Mouse (Mus musculus): Measurements from ENCODE around the gene Bmp5.
"Not testable (repeated sequence)": the region's sequence is repeated elsewhere in the genome, so short reads cannot be mapped to it uniquely, and the experiment has no call there.

The Bmp5 gene

DNA sequence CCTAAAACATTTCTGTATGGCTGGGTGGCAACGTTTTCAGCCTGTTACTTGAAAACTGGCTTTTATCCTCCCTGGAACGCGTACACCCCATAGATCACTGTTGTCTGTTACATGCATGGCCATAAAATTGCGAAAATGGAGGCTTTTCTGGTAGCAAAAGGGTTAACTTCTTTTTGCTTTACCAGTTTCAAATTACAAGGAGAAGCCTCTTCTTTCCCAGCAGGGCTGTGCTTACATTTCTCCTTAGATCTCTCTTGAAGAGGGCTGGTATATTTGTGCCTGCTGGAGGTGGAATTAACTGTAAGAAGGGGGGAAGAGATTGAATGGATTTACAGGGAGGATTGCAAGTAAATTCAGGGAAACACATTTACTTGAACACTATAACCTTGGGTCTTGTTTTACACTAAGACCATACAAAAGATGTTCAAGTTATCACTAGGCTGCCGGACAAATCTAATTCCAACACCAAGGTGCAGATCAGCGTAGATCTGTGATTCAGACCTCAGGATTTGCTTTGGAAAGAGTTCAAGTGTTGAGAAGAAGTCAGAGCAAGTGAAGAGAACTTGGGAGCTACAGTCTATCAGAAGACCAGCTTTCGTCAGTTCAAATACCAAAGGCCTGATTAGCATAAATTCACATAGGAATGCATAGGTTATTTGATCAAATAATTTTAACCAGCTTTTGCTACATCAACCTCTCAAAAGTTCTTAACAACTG, at the start of gene Bmp5:
Gene Bmp5, plus strand, starts transcription at position 236 of the 717 bp plus-strand sequence.
- DNase-seq: no peak

DNA sequence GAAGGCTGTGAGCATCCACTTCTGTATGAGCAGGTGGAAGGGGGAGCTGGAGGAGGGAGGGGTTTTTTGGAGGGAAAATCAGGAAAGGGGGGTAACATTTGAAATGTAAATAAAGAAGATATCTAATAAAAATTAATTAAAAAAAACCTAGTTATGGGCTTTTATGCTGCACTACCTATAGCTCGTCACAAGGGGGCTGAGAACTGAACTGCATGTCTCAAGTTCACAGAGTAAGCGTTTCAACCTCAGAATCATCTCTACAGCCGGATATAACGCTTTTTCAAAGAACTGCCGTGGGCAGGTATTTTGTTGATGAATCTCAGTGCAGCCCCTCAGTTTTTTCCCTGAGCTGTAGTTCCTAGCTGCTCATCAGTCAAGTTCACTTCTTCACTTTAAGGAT, 15.1 kb upstream of the Bmp5 start:
- DNase-seq: no peak

DNA sequence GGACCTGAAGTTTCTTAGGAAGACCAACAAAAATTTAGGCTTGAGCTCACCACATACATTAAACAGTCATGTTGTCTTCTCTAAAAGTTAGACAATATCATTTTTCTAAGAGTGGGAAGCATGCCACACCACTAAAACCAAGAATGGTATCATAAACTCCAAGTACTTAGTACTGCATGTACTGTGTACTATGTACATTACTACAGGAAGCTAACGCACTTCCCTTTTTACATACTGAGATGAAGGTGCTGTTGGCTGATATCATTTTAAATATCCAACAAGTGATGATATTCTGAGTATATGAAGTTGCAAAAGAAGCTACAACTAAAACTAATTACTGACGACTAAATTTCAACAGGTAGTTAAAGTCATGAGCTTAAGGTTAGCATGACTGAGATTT, 13.6 kb upstream of the Bmp5 start:
- no peak for DNase-seq

DNA sequence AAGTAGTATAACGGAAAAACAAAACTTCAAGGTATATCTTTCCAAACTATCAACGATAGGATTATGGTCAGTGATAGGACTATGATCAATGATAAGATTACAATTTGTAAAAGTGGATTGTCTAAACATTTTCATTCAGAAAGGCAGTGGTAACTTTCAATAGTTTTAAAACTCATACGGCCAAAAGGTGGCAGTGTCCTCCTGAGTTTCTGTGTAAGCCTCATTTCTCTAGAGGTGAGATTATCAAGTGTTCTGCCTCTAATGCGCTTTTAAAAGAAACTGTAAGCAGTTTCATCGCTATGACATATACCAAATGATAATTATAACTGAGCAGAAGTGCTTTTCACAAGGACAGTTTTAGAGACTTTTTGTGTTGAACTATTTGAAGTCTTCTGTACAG, 12.7 kb upstream of the Bmp5 start:
- DNase-seq: peak in 1 of 2 experiments; percentile 43

DNA sequence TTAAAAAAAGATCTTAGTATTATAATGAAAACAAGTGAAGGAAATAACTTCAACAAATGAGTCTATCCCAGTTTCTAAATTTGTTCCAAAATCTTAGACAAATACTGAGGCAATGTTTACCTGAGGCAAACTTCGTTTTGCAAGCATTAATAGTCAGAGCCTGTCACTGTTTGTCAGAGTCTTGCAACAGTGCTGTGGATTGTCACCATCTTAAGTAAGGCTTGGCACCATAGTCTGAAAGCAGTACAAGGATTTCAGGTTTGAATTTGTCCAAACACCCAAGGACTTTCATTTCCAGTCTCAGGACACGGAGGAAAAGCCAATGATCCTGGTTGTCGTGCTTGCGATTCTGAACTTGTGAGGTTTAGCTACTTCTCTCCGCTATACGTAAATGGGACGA, 10.4 kb upstream of the Bmp5 start:
- DNase-seq: no peak

DNA sequence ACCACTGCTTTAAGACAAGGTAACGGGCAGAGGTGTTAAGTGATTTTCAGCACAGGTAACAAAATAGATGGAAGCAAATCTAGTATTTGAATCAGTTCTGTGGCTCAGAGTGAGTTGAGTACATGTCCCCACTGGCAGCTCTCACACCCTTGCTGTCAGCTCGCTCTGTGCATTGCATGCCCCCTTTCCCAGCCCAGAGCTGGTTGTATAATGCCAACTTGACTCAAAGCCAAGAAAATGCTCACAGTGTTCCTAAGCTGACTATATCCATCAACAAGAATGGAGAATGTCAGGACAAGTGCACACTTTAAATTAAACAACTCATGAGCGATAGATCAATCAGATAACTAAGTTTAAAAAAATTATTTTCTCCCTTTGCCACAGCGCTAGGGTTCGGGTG, 8.6 kb upstream of the Bmp5 start:
- no peak for DNase-seq

DNA sequence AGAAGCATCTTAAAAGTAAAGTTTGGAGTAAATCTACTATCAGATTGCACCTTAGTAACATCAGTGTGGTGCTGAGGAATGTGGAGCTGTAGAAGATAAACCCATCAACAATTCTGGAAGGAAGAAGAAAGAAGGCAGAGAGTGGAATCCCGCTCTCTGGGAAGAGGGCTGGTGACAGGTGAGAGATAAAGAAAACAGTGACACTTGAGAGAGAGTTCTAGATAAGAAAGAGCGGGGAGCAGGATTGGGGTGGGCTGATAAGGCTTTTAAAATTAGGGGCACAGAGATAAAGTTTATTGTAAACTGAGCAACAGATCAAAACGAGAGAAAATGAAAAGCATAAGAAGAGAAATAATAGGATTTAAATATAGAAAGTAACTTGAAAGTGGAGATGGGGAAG, 6.1 kb upstream of the Bmp5 start:
- no peak for DNase-seq

DNA sequence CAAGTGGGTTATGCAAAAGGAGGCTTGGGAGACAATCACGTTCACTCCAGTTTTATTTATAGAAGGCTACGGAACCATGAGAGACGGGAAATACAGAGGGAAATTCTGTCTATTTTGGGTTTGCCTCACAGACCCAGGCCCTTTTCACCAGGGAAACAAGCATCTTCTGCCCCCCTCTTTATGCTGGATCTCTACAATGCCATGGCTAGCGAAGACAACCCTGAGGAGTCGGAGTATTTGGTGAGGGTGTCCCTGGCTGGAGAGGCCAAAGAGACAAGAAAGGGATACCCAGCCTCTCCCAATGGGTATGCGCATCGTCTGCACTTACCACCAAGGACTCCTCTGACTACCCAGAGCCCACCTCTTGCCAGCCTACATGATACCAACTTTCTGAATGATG, 989 bp downstream of the Bmp5 start:
- DNase-seq: no peak

DNA sequence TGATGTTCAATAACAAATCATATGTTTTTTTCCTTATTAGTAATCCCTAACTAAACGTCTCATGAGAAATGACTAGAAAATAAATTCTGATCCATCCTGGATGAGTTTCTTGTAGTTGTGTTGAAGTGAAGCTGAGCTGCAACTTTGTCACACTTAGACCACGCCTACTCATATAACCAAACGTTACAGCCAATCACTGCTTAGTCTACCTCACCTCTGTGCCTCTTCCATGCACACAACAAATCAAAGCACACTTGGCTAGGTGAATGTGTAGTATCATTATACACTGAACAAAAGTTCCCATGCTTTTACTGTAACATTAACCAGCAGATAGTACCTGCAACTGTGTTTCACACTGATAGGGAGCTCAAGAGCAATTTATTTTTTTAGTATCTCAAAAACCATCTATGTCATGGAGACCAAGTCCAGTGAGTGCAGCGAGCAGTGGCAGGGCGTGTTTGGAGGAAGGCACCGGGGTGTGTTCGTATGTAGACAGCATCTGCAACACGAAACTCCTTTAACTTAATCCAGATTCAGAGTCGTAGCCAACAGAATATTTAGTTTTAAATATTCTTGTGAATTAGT, 3.7 kb downstream of the Bmp5 start:
- no peak for DNase-seq

DNA sequence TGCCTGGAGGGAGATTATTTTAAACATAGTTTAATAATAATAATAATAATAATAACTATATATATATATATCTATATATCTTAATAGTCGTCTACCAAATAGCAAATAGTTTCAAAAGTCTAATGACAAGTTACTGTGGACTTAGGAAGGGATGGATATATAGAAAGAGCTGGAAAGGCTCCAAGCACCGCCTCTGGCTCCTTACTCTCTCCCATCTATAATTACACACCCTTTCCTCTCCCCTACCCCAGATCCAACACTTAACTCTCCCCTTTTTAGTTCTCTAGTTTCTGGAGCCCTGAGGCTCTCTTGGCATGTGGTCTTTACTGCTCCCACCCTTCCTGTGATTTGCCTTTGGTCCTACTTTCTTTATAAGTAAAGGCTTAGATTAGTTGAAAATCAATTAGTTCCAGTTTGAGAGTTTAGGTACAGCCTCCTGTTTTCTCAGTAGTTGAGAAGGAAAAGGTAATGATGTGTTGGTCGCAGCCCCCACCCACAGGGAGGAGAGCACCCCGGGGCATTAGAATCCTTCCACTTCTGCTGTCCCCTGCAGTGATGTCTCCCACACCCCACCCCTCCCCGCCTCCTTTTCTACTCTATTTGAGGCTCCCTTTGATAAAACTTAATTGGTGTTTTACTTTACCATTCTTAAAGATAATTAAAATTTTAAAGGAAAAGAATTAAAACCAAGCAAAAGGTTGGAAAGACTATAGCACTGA, 5.6 kb downstream of the Bmp5 start:
- no peak for DNase-seq

DNA sequence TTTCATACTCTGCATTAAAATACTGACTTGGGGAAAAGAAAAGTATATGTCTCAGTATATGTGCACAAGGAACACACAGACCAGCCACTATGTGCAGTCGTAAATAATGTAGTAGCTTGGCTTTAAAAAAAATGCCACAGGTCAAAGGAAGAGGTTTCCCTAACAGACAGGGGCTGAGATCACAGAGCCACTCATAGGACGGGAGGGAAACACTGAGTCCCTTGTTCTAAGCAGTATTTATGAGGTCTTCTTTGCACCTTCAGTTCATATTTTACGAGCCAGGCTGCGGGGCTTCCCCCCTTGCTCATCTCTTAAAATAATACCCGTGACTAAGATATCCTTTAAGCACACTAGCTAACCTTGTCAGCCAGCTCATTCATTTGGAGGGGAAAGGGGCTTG, 6.4 kb downstream of the Bmp5 start:
- no peak for DNase-seq

DNA sequence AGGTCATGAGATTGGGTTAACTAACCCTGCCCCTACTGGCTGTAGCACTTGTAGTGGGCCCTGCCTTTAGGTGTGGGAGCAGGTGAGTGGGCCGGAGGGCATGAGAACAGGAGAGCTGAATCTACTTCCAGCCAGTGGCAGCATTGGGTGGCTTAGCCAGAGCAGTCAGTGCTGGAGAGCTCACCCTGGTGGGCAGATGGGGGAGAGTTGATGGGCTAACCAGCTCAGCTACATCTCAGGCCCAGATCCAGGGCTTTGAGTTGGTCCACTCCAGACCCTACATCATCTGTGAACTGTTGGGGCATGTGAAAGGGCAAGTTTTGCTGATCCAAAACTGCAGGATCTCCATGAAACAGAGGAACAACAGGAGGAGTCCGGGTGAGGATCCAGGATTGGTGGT, 8.4 kb downstream of the Bmp5 start:
- DNase-seq: no peak

DNA sequence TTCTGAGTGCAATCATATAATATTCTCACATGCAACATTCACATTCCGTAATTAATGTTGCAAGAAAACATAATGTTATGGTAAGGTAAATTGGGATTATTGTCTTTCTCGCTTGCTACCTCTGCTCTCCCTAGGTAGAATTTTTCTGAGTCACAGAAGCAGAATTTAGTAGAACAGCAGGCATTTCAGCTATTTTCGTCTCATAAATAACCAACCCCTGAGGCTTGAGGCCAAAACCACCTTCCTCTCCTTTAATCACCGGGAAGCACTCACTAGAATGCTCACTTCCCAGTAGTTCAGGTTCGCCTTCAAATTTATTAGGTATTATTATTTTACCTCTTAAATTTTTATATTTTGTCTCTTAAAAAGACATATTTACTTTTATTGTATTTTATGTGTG, 10.8 kb downstream of the Bmp5 start:
- no peak for DNase-seq

DNA sequence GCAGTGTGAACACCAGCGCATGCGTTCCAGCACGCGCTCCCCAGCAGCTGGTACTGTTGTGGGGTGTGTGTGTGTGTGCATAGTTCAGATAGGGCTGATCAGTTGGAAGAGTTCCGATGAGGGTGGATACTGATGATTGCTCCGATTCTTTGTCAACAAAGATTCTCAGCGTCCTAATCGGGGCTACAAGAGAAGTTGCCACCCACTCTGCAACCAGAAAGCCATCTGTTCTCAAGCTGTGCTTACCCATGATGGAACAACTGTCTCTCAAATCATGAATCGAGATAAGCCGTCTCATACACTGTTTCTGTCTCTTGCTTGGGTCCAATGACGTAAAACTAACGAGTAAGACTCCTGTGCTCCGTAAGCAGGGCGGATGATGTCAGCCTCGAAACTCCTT, 12.0 kb downstream of the Bmp5 start:
- no peak for DNase-seq

DNA sequence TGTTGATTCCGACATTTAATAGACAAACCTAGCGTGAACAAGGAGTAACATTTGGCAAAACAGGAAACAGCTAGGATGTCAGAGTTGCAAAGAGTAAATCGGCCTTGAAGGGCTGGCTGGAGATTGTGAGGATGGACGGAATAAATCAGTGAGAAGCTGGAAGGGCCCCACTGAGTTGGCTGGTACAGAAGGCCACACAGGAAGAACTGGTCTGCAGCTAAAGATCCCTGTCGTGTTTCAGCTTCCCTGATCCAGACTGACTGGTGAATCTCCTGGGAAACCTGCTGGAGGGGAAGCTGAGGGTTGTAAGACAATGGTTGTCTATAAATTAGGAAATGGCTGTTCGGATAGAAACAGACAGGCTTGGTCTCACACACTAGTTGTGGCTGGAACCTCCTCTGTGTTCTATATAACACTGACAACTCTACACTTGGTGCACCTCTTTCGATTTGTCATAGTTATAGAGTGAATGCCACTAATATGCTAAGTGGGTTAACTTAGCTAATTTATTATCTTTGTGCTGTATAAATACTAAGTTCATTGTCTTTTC, 14.8 kb downstream of the Bmp5 start:
- no peak for DNase-seq

DNA sequence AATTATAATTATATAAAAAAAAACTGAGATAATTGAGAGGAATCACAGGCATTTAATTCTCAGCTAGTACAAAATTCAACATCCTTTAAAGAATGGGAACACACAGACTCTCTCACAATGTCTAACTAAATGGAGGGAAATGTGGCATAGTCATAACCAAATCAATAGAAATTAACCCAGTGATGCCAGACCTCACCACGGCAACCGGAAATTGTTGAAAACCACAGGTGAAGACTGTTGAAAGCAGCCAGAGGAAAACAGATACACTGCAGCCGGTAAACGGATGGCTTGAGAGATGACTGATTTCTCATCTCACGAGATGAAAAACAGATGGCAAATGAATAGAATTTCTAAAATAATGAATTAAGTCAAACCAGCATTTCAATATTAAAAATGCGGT, 29.8 kb downstream of the Bmp5 start:
- no peak for DNase-seq

DNA sequence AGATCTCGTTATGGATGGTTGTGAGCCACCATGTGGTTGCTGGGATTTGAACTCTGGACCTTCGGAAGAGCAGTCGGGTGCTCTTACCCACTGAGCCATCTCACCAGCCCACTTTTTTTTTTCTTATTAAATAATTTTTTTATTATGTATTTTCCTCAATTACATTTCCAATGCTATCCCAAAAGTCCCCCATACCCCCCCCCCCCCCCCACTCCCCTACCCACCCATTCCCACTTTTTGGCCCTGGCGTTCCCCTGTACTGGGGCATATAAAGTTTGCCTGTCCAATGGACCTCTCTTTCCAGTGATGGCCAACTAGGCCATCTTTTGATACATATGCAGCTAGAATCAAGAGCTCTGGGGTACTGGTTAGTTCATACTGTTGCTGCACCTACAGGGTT, 33.0 kb downstream of the Bmp5 start:
- DNase-seq: not testable (repeated sequence)

DNA sequence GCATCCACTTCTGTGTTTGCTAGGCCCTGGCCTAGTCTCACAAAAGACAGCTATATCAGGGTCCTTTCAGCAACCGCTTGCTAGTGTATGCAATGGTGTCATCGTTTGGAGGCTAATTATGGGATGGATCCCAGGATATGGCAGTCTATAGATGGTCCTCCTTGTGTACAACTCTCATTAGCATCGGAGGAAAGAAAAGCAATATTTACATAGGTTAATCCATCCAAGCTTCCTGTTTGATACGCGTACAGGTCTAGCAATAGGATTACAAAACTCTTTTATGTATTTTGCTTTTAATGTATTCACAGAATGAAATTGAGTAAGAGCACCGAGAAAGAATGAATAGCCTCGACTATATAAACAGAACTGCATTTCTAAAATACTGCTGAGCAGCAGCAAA, 33.5 kb downstream of the Bmp5 start:
- no peak for DNase-seq

DNA sequence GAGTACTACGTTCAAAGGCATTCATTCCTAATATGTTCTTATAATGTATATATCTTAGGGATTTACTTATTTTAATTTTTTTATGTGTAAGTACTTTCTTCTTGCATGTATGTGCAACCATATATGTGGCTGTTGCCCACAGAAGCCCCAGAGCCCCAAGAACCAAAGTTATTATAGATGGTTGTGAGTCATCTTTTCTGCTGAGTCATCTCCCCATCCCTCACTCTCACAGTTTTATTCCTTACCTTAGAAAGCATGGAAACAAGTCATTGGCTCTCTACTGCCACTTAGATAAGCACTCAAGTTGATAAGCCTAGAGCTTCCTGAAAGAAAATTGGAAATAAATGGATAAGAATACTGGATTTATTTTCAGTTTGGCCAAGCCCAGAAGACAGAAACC, 40.0 kb downstream of the Bmp5 start:
- DNase-seq: no peak

DNA sequence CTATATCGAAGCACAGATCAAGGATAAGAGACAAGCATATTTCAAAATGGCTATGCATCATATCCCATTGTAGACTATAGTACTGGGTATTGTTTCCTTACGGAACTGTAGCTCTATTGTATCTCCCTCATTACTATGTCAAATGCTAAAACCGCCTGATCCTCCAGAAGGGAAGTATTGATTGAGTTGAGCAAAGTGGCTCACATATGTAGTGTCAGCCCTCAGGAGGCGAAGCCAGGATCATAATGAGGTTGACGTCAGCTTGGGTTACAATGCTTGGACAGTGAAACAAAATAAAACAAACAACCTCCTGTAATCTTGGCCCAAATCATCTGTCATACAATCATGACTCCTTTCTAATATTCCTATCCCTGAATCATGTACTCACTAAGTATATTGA, 43.2 kb downstream of the Bmp5 start:
- no peak for DNase-seq

DNA sequence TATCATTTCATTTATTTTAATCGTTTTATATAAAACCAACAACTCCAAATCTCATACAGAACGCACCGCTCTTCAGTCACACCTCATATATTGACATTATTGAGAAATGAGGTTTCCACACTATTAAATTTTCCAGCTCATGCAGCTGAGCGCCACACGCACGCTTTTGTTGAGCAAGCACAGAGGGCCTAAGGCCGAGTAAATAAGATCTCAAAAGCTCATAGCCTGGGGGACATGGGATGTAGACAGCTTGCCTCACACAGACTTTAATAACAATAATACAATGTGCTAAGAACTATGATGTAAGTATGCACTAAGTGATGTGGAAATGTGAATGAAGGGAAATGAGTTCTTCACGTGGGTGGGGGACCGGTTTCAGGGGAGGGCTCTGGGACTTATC, 57.3 kb downstream of the Bmp5 start:
- no peak for DNase-seq

DNA sequence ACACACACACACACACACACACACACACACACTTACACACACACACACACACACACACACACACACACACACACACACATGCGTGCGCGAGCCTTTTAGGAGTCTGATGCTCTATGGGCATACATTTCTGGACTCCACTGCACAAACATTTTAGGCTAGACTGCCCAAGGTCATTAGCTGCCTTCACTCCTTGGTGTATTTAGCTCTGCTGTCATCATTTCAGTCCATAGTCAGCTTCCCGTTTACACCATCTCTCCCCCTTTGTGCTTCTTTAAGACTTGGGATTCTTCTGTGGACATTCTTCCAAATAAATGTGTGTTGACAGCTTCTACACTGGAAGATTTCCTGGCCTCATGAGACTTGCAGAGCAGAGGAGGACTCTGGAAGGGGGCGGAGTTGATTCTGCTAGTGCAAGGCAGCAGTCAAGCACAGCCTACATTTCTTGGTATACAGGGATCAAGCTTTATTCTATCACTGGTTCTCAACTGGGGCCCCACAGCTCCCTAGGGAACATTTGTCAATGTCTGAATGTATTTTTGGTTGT, 58.1 kb downstream of the Bmp5 start:
- DNase-seq: no peak

DNA sequence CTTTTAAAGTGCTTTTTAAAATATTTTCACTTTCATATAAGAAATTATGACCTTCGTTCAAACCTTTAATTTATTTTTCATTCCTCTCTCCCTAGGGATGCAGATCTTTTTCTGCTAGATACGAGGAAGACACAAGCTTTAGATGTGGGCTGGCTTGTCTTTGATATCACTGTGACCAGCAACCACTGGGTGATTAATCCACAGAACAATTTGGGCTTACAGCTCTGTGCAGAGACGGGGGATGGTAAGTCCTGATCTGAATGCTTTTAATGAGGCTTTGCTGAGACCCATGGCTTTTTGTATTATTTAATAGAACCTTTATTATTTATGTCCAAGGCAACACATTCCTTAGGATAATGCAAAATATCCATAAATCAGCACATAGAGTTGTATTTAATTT, 64.3 kb downstream of the Bmp5 start:
- no peak for DNase-seq

DNA sequence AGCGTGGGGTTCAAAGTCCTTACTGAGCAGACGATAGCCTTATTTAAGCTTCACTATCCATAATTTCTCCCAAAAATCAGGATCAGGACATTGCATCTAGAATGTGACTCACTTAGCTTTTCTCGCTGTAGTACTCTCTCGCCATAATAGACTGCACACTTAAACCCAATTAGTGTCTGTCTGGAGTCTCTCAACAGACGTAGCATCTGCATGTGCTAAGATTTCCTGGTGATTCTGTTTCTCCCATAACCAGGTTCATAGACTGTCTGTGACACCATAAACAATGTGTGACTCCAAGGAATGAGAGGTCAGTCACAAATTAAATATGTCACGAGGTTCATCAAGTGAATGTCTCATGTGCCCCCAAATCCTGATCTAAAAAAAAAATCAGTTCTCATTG, 65.7 kb downstream of the Bmp5 start:
- no peak for DNase-seq
